Mouse (Mus musculus) limb, embryonic 11.5 days (tissue): Measurements from ENCODE around the gene Rassf5. TPM values are rescaled to one million over a fixed set of nuclear protein-coding genes. Genes with fewer than 3 reads are reported as not detected.

Experiments used
- ATAC-seq: fragments of 200-750 bp; cut with Nextera tagmentation; 2 replicates; pipeline ENCODE4 v1.8.0; 2017; ENCODE audit warnings: low read depth; ENCODE audit not compliant: insufficient number of reproducible peaks, low FRiP score, low TSS enrichment
- DNase-seq: peaks from one replicate; pipeline ENCODE4 v3.0.0-alpha.2; 2015; ENCODE audit warnings: low spot score
- H3K27ac ChIP-seq: fragments of 300-500 bp; sonication (generic); replicated peaks from 2 replicates; pipeline ENCODE4 v1.5.1; 2014; ENCODE audit warnings: low read depth, mild to moderate bottlenecking, low read length
- H3K27me3 ChIP-seq: fragments of 300-500 bp; sonication (generic); 2 replicates; pipeline ENCODE4 v1.6.1; 2014; ENCODE audit warnings: mild to moderate bottlenecking, low read length, mixed read lengths; ENCODE audit not compliant: control insufficient read depth, insufficient read depth
- H3K36me3 ChIP-seq: fragments of 300-500 bp; sonication (generic); 2 replicates; pipeline ENCODE4 v1.6.1; 2014; ENCODE audit warnings: mild to moderate bottlenecking, low read length, moderate library complexity, mixed read lengths; ENCODE audit not compliant: control insufficient read depth, insufficient read depth
- H3K4me1 ChIP-seq: fragments of 300-500 bp; sonication (generic); 2 replicates; pipeline ENCODE4 v1.6.1; 2014; ENCODE audit warnings: low read length, mixed read lengths; ENCODE audit not compliant: control insufficient read depth, insufficient read depth
- H3K4me2 ChIP-seq: fragments of 300-500 bp; sonication (generic); 2 replicates; pipeline ENCODE4 v1.6.1; 2014; ENCODE audit warnings: low read depth, mild to moderate bottlenecking, moderate library complexity; ENCODE audit not compliant: severe bottlenecking
- H3K4me3 ChIP-seq: fragments of 300-500 bp; sonication (generic); 2 replicates; pipeline ENCODE4 v1.5.1; 2014; ENCODE audit warnings: low read depth, low read length
- H3K9ac ChIP-seq: fragments of 300-500 bp; sonication (generic); 2 replicates; pipeline ENCODE4 v1.6.1; 2014; ENCODE audit warnings: mild to moderate bottlenecking, low read length
- H3K9me3 ChIP-seq: fragments of 300-500 bp; sonication (generic); 2 replicates; pipeline ENCODE4 v1.6.1; 2016; ENCODE audit warnings: low read length; ENCODE audit not compliant: control insufficient read depth
- WGBS: fragments of 180-500 bp; shearing (Covaris S2); extraction: QIAGEN DNeasy Blood & Tissue Kit; methylation state at CpG from one replicate; pipeline ENCODE4 v1.1.7; 2014; 5-methylcytosine and 5-hydroxymethylcytosine counted together
- polyA plus RNA-seq: library from polyadenylated mRNA; unstranded; fragments of >200 nt; fragmentation: Nextera tagmentation; extraction: Ambion mirVana; gene quantifications from 2 replicates; pipeline ENCODE4 v1.2.1, GENCODE M21; 2014

Gene Rassf5
- polyA plus RNA-seq, 1 experiment from 2014 or later = 1.2 TPM

DNA sequence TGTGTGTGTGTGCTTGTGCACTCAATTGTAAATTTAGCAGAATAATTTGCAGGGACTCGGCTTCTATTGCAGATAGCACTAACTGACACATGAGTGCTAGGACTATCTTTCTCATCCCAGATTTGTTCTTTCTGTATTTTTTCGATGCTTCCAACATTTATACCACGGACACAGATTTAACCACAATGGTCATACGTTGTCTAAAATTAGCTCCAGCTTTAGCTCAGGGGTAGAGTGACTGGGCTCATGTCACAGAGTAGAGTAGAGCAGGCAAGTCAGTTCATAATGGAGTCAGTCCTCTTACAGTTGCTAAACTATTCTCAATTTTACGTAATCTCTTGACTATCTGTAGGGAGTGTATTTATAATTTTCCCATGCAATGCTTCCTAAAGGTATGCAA is 16.4 kb downstream of the Rassf5 start:
- ATAC-seq (no peak), DNase-seq (no peak)
- Histone ChIP-seq H3K36me3 (no peaks in the 10 kb centered on the region), H3K27ac (no peak overlapping the region), H3K9ac (no peak overlapping the region), H3K4me2 (no peak overlapping the region), H3K4me1 (no peaks in the 10 kb centered on the region), H3K4me3 (no peak overlapping the region), H3K27me3 (no peaks in the 10 kb centered on the region), H3K9me3 (no peaks in the 10 kb centered on the region)
- WGBS = 85% methylated on average over 5 of the region's 5 CpGs

DNA sequence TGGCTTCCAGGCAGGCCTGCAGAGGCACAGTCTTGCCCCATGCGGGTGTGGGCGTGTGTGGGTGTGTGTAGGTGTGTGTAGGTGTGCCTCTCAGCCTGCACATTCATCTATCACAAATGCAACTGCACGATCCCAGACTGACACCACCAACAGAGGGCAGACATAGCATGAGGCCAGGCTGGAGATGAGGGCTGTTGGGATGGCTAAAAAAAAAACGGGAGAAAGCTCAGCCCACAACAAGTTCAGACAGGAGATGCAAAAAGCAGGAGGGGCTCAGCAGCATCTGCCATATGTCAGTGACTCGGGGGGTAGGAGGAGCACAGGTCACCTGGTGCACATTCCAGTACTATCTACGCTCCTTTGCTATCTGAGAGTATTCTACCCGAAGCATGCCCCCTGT is 16.8 kb downstream of the Rassf5 start:
- Histone ChIP-seq H3K4me2 (no peak overlapping the region), H3K4me3 (no peak overlapping the region), H3K27ac (no peak overlapping the region), H3K4me1 (no peaks in the 10 kb centered on the region), H3K27me3 (no peaks in the 10 kb centered on the region), H3K9me3 (no peaks in the 10 kb centered on the region), H3K9ac (no peak overlapping the region), H3K36me3 (no peaks in the 10 kb centered on the region)
- 55% methylated on average over 7 of the region's 7 CpGs for WGBS
- DNase-seq = no peak
- no peak for ATAC-seq

DNA sequence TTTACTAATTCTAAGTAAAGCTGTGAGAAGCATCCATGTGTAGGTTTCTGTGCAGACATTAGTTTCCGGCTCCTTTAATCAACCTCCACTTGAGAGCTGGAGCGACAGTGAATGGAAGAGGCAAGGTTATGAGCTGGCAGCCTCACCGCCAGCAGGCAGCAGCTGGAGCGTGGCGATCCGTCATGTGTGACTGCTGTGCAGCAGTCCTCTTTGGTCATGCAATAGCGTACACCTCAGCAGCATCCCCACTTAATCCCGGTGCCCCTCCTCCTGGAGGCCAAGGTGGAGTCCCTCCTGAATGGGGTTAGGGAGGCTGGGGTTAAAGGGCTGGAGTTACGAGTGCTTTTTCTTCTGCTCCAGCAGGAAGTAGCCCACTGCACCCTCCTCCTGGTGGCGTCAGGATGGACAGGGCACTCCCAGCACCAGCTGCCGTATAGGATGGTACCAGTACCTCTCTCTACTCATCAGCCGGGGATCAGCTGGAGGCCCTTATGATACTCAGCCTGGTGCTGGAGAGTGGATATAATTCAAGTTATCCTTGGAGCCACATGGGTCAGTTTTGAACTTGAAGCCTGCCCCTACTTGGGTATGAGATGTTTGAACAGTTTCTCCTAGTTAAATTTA is 20.1 kb downstream of the Rassf5 start:
- Histone ChIP-seq H3K4me2 (no peak overlapping the region), H3K27me3 (no peaks in the 10 kb centered on the region), H3K4me1 (no peaks in the 10 kb centered on the region), H3K27ac (no peak overlapping the region), H3K9me3 (no peaks in the 10 kb centered on the region), H3K4me3 (no peak overlapping the region), H3K36me3 (no peaks in the 10 kb centered on the region), H3K9ac (no peak overlapping the region)
- WGBS = 74% methylated on average over 12 of the region's 12 CpGs
- DNase-seq (no peak), ATAC-seq (no peak)

DNA sequence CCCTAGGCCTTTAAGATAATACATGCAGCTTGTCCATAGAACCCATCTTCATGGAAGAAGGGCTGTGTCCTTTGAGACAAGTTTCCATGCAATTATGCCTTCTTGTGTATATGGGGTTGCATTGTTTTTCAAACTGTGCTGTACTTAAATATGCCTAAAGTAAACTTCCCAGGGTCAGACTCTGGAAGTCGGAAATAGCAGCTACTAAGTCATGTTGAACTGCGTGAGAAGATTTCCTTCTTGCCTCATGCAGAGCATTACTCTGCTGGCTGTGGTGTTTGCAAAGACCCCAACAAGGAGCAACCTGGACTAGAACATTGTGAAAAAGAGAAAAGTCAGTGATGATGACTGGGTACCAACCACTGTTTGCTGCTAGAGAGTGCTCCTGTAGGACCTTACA is 21.7 kb downstream of the Rassf5 start:
- Histone ChIP-seq H3K4me2 (no peak overlapping the region), H3K36me3 (no peaks in the 10 kb centered on the region), H3K27ac (no peak overlapping the region), H3K4me1 (no peaks in the 10 kb centered on the region), H3K9me3 (no peaks in the 10 kb centered on the region), H3K27me3 (no peaks in the 10 kb centered on the region), H3K4me3 (no peak overlapping the region), H3K9ac (no peak overlapping the region)
- ATAC-seq (no peak), DNase-seq (no peak)
- 91% methylated on average over 2 of the region's 2 CpGs for WGBS

DNA sequence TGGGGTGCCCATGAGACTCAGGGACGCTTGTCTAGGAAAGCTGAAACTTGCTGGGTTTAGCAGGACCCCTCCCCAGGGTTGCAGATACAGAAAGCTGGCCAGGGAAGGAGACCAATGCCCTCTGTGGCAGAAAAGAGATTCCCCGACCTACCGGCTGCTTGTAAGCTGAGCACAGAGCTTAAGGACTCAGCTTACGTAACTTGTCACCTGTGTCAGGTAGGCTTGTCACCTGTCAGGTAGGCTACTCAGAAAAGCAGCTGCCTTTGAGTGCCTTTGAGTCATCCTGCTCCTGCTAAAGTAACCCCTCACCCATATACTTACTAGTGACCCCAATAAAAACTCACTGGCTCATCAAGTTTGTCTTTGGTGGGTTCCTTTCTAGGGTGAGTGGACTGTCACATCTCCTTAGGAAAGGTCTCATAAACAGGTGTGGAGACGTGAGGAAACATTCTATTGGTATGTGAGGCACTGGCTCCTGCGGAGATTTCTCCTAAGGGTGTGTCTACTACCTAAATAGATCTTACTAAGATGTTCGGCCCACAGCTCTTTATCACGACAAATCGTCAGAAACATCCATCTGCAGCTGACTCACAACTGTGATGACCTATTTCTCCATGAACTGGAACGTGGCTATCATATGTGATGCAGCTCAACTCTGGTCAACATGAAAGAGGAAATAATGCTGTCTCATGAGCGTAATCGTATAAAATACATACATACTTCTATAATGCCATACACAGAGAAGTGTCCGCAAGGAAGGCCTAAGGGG is 23.1 kb downstream of the Rassf5 start:
- 83% methylated on average over 13 of the region's 13 CpGs for WGBS
- Histone ChIP-seq H3K4me2 (no peak overlapping the region), H3K27ac (no peak overlapping the region), H3K36me3 (no peaks in the 10 kb centered on the region), H3K4me1 (no peaks in the 10 kb centered on the region), H3K9me3 (no peaks in the 10 kb centered on the region), H3K9ac (no peak overlapping the region), H3K27me3 (no peaks in the 10 kb centered on the region), H3K4me3 (no peak overlapping the region)
- ATAC-seq (no peak), DNase-seq (no peak)

DNA sequence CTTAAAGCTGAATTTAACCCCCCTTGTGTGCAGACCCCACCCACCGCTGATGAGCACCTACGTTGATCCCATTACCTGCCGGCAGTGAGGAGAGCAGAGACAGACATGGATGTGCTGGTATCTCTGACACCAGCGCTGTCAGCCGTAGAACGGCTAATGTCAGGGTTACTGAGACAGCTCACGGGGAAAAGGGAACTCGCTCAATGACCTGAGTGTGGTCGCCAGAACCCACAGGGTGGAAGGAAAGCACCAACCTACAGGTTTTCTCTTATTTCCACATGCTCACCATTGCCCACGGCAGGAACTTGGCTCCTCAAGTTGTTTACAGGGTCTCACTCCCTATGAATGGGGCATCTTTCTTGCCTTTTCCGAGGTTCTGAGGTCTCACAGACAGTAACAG is 26.1 kb downstream of the Rassf5 start:
- H3K4me3 ChIP-seq = no peak overlapping the region
- no peak overlapping the region for H3K9ac ChIP-seq
- no peaks in the 10 kb centered on the region for H3K4me1 ChIP-seq
- no peak for DNase-seq
- no peak overlapping the region for H3K4me2 ChIP-seq
- no peaks in the 10 kb centered on the region for H3K27me3 ChIP-seq
- H3K9me3 ChIP-seq = no peaks in the 10 kb centered on the region
- no peak for ATAC-seq
- H3K27ac ChIP-seq = no peak overlapping the region
- H3K36me3 ChIP-seq = no peaks in the 10 kb centered on the region
- 91% methylated on average over 11 of the region's 11 CpGs for WGBS

DNA sequence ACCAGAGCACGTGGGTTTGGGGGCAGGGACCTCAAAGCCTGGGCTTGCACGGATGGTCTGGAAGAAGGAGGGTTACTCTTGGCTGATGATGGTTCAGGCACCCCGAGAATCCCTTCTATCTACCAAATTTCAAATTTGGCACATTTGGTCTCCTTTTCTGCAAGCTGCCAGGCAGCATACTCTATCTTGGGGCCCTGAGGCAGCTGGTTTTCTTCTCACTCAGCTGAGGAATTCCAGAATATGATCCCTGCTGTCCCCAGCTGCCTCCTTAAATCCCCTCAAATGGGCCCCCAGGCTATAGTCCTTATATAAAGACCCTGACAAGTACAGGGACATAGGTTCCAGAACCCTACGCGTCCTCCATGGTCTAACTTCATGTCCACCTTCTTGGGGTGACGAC is 31.7 kb downstream of the Rassf5 start:
- no peak overlapping the region for H3K4me2 ChIP-seq
- H3K27ac ChIP-seq = no peak overlapping the region
- no peaks in the 10 kb centered on the region for H3K9me3 ChIP-seq
- no peak for DNase-seq
- no peaks in the 10 kb centered on the region for H3K36me3 ChIP-seq
- no peaks in the 10 kb centered on the region for H3K27me3 ChIP-seq
- 81% methylated on average over 6 of the region's 6 CpGs for WGBS
- ATAC-seq = no peak
- H3K4me3 ChIP-seq = no peak overlapping the region
- H3K9ac ChIP-seq = no peak overlapping the region
- H3K4me1 ChIP-seq = no peaks in the 10 kb centered on the region

DNA sequence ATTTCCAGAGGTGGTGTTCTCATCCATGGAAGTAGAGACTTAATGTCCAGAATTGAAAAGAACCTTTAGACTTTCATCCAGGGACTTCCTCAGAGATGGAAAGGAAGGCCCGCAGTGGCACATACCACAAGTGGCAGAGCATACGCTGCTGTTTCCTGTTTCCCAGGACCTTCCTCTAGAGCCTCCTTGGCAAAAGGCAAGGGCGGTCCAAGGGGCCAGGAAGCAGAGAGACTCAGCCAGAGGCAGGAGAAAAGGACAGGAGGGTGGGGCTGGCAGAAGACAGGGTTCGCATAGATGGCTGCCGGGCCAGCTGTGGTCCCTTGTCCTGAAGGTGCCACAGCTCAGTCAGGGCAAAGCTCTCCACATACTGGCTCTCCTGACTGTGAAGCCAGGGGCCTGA is 32.1 kb downstream of the Rassf5 start:
- WGBS = 77% methylated on average over 5 of the region's 5 CpGs
- Histone ChIP-seq H3K27me3 (no peaks in the 10 kb centered on the region), H3K9ac (no peak overlapping the region), H3K27ac (no peak overlapping the region), H3K4me1 (no peaks in the 10 kb centered on the region), H3K4me3 (no peak overlapping the region), H3K4me2 (no peak overlapping the region), H3K36me3 (no peaks in the 10 kb centered on the region), H3K9me3 (no peaks in the 10 kb centered on the region)
- no peak for DNase-seq
- ATAC-seq = no peak

DNA sequence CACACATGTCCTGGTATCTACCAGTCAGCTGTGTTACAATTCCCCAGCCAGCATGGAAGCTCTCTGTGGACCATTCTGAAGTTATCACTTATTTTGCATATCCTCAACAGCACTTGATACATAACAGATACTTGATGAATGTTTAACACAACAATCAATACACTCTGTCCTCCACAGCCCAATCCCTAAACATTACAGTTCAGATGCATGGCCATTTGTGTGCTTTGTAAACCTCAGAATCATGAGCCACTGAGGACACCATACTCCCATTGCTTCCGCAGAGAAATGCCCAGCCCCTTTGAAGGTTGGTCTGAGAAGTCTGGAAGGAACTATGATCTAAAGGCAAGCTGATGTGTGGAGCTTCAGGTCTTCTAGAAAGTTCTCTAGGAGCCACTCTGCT is 33.4 kb downstream of the Rassf5 start:
- DNase-seq (no peak), ATAC-seq (no peak)
- WGBS = 92% methylated on average over 1 of the region's 1 CpGs
- Histone ChIP-seq H3K9me3 (no peaks in the 10 kb centered on the region), H3K36me3 (no peaks in the 10 kb centered on the region), H3K4me1 (no peaks in the 10 kb centered on the region), H3K4me2 (no peak overlapping the region), H3K4me3 (no peak overlapping the region), H3K27me3 (no peaks in the 10 kb centered on the region), H3K27ac (no peak overlapping the region), H3K9ac (no peak overlapping the region)
